Mouse (Mus musculus): ENCODE results near the gene Wnt7b. TPM values are rescaled to one million over a fixed set of nuclear protein-coding genes. Genes with fewer than 3 reads are reported as not detected.
A peak's percentile ranks its signal among the peaks of the same experiment; 100 is the strongest.

The Wnt7b gene
- total RNA-seq, 2 experiments from 2014 or later: 0.48 to 0.50 TPM

DNA sequence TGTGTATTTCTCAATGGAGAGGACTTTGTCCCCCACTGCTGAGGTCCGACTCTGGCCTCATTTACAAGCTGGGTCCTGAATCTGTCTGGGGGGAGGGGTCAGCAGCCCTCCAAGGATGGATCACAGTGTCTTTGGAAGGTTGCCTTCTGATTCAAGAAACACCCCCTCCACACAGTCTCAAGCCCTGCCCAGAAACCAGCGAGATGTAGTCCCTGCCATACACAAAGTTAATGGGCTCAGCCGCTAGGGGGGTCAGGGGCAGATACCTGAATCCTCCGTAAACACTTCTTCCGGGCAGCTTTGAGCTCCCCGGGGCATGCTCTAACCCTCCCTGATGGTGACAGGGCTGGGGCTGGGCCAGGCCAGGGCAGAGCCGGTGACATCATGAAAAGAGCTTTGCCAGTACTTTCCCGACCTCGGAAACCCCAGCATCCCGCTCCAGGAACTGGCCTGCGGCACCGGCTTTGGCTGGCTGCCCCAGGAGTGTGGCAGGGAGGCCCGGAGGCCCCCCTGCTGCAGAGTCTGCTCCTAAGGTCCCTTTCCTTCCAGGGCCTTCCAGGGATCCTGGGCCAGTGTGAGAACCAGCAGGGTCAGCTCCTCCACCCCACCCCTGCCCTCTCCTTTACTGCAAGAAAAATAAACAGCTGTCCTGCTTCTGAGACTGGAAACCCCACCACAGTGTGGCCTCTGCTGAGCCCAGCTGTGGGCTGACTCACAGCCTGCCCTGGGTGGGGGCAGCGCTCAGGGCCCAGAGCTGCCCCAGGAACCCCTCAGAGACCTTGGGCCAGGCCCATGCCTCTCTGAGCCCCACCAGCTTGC lies 58.9 kb downstream of the Wnt7b start:
- DNase-seq (ENCODE audit: low spot score in 2 of 2): peak; percentile 58 to 60

DNA sequence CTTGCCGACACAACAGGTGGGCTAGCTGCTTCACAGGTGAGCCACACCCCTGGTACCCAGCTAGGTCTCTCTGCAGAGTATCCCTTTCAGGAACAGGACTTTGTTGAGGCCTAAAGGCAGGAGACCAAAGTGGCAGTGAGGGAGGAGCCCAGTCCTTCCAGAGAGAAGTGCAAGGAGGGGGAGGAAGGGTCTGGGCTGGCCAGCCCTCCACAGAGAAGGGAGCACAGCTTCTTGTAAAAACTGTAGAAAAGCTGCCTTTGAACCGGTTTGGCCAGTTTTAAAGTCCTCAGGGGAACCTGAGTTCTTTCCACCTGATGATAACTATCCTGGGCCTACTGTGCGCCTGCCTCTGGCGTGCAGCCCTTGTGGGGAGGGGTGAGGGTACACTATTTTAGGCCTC lies 62.8 kb downstream of the Wnt7b start:
- DNase-seq (ENCODE audit: low spot score in 2 of 2): no peak

DNA sequence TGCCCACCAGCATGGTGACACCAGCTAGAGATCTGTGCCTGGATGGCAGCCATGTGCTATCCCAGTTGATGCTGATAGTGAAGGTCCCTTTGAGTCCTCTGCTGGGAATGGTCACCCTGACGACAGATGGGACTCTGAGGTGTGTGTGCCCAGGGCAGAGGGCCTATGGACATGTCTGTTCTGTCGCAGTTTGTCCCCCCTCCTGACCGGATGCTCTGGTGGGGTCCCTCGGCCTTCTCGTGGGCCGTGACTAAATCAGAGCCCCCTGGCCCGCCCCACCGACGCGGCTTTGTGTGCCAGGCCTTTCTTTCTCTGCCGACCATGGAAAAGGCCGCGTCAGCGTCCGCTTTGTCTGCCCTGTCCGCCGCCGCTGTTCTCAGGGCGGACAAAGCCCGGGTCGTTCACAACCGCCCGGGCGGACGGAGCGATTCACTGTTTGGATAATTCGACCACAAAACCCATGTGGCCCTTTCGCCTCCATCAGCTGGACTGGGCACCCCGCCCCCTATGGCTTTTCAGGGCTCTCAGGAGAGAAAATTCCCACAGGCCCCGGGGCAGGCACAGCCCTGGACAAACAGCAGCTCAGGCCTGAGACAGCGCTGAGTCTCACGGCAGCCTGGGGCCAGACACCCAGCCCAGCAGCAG lies 74.8 kb downstream of the Wnt7b start:
- DNase-seq (ENCODE audit: low spot score in 2 of 2): no peak

DNA sequence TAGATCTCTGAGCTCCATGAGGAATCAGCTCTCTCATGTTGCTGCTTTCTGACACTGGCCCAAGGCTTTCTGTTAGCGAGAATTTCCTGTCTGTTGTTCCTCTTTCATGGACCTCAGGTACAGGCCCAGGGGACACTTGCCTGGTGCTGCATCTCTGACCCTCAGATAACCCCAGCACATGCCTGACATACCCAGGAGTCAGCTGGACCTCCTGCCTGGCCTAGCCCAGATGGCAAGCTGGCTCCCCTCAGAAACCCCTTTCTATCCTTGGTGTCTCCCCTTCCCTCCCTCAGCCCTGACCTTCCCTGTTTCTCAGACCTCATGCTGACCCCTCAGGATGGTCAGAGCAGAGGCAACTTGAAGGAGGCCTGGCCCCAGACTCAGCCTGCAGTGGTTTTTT lies 75.6 kb downstream of the Wnt7b start:
- DNase-seq (ENCODE audit: low spot score in 2 of 2): no peak

DNA sequence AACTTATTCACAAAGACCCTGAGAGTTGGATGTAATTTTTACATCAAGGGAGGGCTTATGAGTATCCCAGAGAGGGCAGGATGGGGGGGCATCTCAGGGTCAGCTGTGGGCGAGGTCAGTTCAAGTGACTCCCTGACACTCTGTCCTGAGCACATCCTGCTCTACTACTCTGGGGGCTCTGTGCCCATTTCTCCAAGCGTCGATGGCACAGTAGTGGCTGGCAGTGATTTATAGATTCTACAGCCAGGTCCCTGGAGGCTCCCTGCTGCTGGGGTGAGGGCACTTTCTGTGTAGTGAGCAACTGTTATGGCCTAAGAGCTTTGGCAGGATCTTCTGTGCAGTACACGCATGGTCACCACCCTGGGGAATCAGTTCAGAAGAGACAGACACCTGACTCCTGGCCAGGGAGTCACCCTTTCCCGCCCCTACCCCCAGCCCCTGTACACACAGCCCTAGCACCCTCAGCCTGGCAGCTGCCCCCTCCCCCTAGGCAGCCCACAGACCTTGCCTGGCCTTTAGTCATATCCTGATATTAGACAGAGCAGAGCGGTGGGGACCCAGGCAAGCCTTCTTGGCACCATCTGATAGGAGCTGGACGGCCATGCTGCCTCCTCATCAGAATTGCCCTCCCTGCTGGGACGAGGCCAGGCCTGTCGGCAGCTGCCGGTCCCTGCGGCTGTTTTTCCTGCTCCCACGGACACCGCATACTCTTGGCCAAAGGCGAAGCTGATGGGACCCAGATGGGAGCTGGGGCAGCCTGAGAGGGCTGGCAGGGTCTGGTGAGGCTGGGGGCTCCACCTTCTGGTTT lies 77.0 kb downstream of the Wnt7b start:
- no peak for DNase-seq (ENCODE audit: low spot score in 2 of 2)

DNA sequence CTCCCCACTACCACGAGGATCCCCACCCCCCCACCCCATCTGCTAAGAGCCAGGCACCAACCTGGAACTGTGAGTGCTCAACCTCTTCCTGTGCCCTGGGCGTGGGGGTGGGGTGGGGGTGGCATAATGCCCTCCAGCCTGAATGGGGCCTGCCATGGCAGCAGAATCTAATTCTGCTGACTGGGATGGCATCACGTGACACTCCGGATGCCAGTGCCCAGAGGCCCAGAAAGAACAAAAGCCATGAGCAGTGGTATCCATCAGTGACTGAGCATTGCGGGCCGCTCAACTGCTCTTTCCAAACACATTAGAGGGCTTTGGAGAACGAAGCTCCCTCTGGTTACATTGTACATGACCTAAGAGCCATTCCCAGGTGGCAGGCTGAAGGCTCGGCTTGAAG lies 79.1 kb downstream of the Wnt7b start, which contains the start of gene 7530416G11Rik:
Gene 7530416G11Rik, minus strand, starts transcription at position 101 of the 400 bp plus-strand sequence.
- DNase-seq (ENCODE audit: low spot score in 2 of 2): no peak

DNA sequence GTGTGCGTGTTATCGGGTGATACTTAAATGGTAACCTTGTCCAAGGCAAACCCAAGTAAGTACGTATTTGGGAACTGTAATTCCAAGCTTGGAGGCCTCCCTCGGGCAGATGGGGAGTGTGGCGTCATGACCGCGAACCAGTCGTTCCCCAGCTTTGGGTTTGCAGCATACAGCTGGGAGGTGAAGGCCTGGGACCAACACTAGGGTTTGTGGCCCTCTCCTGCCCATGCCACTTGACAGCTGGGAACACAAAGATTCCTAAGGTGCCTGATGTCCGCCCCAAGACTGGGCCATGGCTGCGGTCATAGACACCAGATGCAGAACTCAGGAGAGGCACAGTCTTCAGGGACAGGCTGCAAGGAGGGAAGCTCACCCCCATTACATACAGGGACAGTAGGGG lies 82.0 kb downstream of the Wnt7b start:
- DNase-seq (ENCODE audit: low spot score in 2 of 2): no peak

DNA sequence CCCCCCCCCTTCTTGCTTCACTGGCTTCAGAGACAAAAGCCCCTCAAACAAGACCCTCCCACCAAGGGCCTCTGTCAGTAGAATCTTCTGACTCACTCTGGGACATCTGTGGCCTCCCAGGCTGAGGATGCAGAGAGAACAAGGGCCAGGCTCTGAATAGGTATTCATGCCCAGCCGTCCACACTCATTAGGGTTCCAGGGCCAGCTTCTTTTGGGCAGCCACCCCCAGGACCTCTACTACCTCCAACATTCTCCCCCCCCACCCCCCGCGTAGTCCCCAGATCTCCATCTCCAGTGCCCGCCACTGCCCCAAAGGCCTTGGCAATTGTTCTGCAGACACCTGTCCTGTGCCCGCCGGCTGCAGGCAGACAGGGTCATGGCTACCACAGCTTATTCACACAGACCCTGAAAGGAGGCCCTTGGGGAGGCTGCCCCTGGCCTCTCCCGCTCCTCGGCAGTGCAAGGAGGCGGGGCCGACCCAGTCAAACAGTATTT lies 84.2 kb downstream of the Wnt7b start:
- DNase-seq (ENCODE audit: low spot score in 2 of 2): no peak

DNA sequence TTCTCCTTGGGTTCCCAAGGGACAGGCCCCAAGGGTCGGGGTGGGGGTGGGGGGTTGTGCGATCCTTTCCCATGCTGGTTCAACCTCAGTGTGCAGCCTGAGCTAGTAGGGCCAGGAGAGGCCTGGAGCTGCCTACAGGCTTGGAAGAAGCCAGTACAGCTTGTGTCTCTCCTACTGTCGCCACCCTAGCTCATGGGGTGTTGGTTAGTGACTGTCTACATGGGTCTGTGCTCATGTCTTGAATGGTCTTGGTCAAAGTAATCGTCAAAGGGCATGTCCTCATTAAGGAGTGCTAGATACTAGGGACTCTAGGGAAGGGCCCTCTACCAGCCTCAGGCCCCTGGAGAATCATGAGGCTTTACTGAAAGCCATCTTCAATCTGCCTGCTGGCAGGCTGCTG lies 84.7 kb downstream of the Wnt7b start:
- no peak for DNase-seq (ENCODE audit: low spot score in 2 of 2)

DNA sequence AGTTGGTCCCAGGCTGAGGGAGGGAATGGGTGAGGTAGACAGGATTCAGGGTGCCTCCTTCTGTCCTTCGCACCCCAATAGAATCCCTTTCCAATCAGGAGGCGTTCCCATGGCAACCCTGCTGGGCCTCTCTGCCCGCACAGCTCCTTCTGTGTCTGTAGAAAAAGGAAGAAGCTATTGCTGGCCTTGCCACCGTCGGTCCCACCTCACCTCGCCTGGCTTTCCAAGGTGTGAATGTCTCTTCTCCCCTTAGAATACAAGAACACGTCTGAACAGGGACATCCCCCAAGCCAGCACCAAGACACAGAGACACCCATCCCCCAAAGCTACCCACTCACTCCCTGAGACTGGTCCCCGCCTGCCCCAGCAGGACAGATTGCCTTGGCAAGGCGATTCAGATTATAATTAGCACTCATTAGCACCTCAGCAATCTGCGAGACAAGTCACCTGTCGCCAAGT lies 88.1 kb downstream of the Wnt7b start:
- DNase-seq (ENCODE audit: low spot score in 2 of 2): no peak

DNA sequence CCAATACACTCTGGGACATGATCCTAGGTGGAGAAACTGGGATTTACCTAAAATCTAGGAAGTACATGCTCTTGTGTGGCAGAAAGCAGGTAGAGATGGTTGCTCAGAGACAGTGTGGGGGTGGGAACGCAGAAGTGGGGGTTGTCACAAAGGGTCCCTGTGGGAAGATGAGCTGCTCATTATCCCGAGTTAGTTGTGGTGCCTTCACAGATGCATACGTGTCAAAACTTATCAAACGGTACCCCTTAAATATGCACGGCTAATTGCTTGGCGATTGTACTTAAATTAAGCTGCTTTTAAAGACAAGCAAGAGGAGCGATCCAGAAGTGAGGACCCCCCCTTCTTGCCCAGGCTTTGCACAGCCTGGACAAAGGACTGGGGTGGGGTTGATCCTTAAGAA lies 92.5 kb downstream of the Wnt7b start:
- DNase-seq (ENCODE audit: low spot score in 2 of 2): no peak

DNA sequence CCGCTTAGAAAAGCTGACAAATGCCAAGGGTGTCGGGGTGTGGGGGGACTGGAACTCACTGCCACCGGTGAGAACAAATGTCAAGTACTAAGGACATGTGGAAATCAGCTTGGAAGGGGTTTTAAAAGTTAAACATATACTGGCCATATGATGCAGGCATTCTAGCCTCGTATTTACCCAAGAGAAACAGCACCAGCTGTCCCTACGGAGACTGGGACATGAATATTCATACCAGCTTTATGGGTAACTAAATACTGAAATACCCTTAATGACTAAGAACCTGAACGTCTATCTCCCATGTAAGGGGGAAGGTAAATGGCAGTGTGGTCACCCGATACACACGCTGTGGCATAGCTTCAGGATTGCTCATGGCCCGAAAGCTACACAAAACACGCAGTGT lies 93.4 kb downstream of the Wnt7b start:
- DNase-seq (ENCODE audit: low spot score in 2 of 2): no peak

Other genes starting within 250 kb of the Wnt7b start
- gene Atxn10, start 246.2 kb downstream of the Wnt7b start, total RNA-seq (2021): 100 to 1,000 TPM; 108 to 119 TPM
- gene 7530416G11Rik, start 79.2 kb downstream of the Wnt7b start, total RNA-seq (2021): not detected
- gene Ppara, start 152.5 kb upstream of the Wnt7b start, total RNA-seq (2021): 100 to 1,000 TPM in 1 of 2 experiments, 10 to 100 TPM in 1; 30.9 to 107 TPM
- 10 to 100 TPM; 18.8 to 26.6 TPM for gene Cdpf1, start 229.2 kb upstream of the Wnt7b start, total RNA-seq (2021)
- gene Pkdrej, start 239.3 kb upstream of the Wnt7b start, total RNA-seq (2021): under 1 TPM; 0.16 to 0.23 TPM
- gene Ttc38, start 249.8 kb upstream of the Wnt7b start, total RNA-seq (2021): 10 to 100 TPM; 16.2 to 18.7 TPM

All from adrenal gland, adult 18-20 months (tissue).